Mouse (Mus musculus) myocyte (in vitro differentiated cells): ENCODE data around the gene Slc36a2. TPM values are rescaled to one million over a fixed set of nuclear protein-coding genes. Genes with fewer than 3 reads are reported as not detected.

Experiments
- H3K27me3 ChIP-seq: one replicate; pipeline ENCODE4 v1.6.1; 2011; ENCODE audit not compliant: control insufficient read depth, insufficient read depth, insufficient read length
- H3K36me3 ChIP-seq: one replicate; pipeline ENCODE4 v1.6.1; 2011; ENCODE audit not compliant: control insufficient read depth, insufficient read depth
- H3K4me2 ChIP-seq: one replicate; pipeline ENCODE4 v1.6.1; 2011; ENCODE audit warnings: low read depth, control low read depth
- H3K4me3 ChIP-seq: one replicate; pipeline ENCODE4 v1.5.1; 2011; ENCODE audit warnings: mild to moderate bottlenecking, control low read depth, moderate library complexity
- H3K79me2 ChIP-seq: one replicate; pipeline ENCODE4 v1.6.1; 2011; ENCODE audit not compliant: control insufficient read depth, insufficient read depth
- H3ac ChIP-seq: one replicate; pipeline ENCODE4 v1.6.1; 2011; ENCODE audit not compliant: control insufficient read depth, insufficient read length
- CEBPB ChIP-seq: IDR thresholded peaks from 2 replicates; pipeline ENCODE4 v1.6.1; 2011; ENCODE audit warnings: mild to moderate bottlenecking, moderate library complexity; ENCODE audit not compliant: poor library complexity, insufficient read depth, severe bottlenecking
- E2F4 ChIP-seq: IDR thresholded peaks from one replicate; pipeline ENCODE4 v1.6.1; 2011; ENCODE audit warnings: mild to moderate bottlenecking, control low read depth, moderate library complexity; ENCODE audit not compliant: insufficient read depth
- MAX ChIP-seq: IDR thresholded peaks from one replicate; pipeline ENCODE4 v1.6.1; 2011; ENCODE audit warnings: low read depth, mild to moderate bottlenecking, control low read depth
- MYOD1 ChIP-seq, 3 experiments: IDR thresholded peaks; one replicate each; pipeline ENCODE4 v1.6.1; 2011; ENCODE audit warnings: control low read depth in 2 of 3, low read depth in 2 of 3, mild to moderate bottlenecking in 2 of 3, moderate library complexity in 1 of 3; ENCODE audit not compliant: insufficient read length in 2 of 3, control insufficient read depth in 1 of 3
- MYOG ChIP-seq, 3 experiments: IDR thresholded peaks; one replicate each; pipeline ENCODE4 v1.6.1; 2011; ENCODE audit warnings: control low read depth in 2 of 3, low read depth in 2 of 3, mild to moderate bottlenecking in 2 of 3; ENCODE audit not compliant: insufficient read length in 2 of 3, control insufficient read depth in 1 of 3, insufficient read depth in 1 of 3
- POLR2A ChIP-seq: IDR thresholded peaks from one replicate; pipeline ENCODE4 v1.6.1; 2011; ENCODE audit warnings: low read depth, mild to moderate bottlenecking, control low read depth, moderate library complexity; ENCODE audit not compliant: insufficient read length
- POLR2AphosphoS2 ChIP-seq: IDR thresholded peaks from one replicate; pipeline ENCODE4 v1.6.1; 2011; ENCODE audit warnings: low read depth, control low read depth; ENCODE audit not compliant: insufficient read length
- REST ChIP-seq: IDR thresholded peaks from one replicate; pipeline ENCODE4 v1.6.1; 2011; ENCODE audit warnings: mild to moderate bottlenecking, control low read depth, moderate library complexity; ENCODE audit not compliant: insufficient read depth, insufficient read length
- SRF ChIP-seq: IDR thresholded peaks from one replicate; pipeline ENCODE4 v1.6.1; 2011; ENCODE audit warnings: low read depth; ENCODE audit not compliant: control insufficient read depth, insufficient read length
- TCF12 ChIP-seq: IDR thresholded peaks from one replicate; pipeline ENCODE4 v1.6.1; 2011; ENCODE audit warnings: mild to moderate bottlenecking, control low read depth; ENCODE audit not compliant: poor library complexity, insufficient read depth, severe bottlenecking
- TCF3 ChIP-seq: IDR thresholded peaks from one replicate; pipeline ENCODE4 v1.6.1; 2011; ENCODE audit warnings: low read depth, control low read depth; ENCODE audit not compliant: insufficient read length
- USF1 ChIP-seq: IDR thresholded peaks from one replicate; pipeline ENCODE4 v1.6.1; 2011; ENCODE audit warnings: low read depth, mild to moderate bottlenecking, control low read depth, moderate library complexity
- polyA plus RNA-seq: library from polyadenylated mRNA; unstranded; fragments of >200 nt; fragmentation: generic; extraction: Trizol; gene quantifications from one replicate; pipeline ENCODE4 v1.2.1, GENCODE M21; 2012; ENCODE audit warnings: missing spikeins

Slc36a2 gene
- polyA plus RNA-seq, 1 experiment, result not detected

DNA sequence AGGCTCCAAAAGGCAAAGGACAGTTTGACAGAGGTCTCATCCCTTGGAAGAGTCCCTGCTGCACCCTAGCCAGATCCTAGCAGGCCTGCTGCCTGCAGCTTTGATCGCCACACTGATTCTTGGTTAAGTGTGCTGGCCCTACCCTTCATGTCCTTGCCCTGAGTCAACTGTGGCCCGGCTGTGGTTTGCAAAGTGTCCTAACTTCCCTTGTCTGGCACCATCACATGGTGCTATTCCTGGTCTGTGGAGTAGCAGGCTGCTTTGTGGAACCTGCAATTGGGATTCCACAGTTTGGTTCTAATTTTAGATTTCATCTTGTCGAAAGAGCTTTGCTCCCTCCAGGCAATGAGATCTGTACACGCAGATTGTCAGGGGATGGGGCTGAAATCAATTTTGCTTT lies 2.4 kb upstream of the Slc36a2 start:
- H3ac ChIP-seq, result no peak overlapping the region
- peaks cover 24% of the 10 kb centered on the region for H3K27me3 ChIP-seq
- peak overlapping the region; percentile 23 for H3K4me2 ChIP-seq
- H3K4me3 ChIP-seq, result no peak overlapping the region
- H3K36me3 ChIP-seq, result no peaks in the 10 kb centered on the region
- TF ChIP-seq SRF (no peak), MYOD1 (IDR thresholded peaks at IDR 0.05; ENCODE audit: control insufficient read depth in 1 of 3, insufficient read length in 2 of 3, low read depth in 2 of 3) (peak in 1 of 3 experiments; percentile 46), MYOG (IDR thresholded peaks at IDR 0.05; ENCODE audit: control insufficient read depth in 1 of 3, insufficient read depth in 1 of 3, insufficient read length in 2 of 3, low read depth in 2 of 3) (peak in 2 of 3 experiments; percentile 3 to 36)
- no peaks in the 10 kb centered on the region for H3K79me2 ChIP-seq

DNA sequence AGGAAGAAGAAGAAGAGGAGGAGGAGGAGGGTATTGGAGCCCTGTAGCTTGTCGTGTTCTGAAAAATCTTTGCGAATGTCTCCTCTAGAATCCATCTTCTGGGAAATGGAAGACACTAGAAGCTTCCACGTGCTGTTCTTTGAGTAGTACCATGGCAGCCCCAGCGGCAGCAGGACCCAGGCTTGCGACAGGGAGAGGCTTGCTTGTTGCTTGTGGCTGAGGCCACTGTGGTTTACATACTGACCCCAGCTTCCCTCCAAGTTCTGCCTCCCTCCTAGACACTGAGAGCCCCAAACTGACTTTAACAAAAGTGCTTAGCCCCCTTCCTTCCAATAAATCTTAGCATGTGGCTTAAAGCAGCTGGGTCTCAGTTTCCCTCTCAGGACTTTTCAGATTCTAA lies 631 bp downstream of the Slc36a2 start:
- no peaks in the 10 kb centered on the region for H3K36me3 ChIP-seq
- no peaks in the 10 kb centered on the region for H3K79me2 ChIP-seq
- H3ac ChIP-seq, result no peak overlapping the region
- TF ChIP-seq REST, result no peak
- no peak for TF ChIP-seq POLR2AphosphoS2
- no peak overlapping the region for H3K4me2 ChIP-seq
- H3K4me3 ChIP-seq, result no peak overlapping the region
- peaks cover 16% of the 10 kb centered on the region for H3K27me3 ChIP-seq

DNA sequence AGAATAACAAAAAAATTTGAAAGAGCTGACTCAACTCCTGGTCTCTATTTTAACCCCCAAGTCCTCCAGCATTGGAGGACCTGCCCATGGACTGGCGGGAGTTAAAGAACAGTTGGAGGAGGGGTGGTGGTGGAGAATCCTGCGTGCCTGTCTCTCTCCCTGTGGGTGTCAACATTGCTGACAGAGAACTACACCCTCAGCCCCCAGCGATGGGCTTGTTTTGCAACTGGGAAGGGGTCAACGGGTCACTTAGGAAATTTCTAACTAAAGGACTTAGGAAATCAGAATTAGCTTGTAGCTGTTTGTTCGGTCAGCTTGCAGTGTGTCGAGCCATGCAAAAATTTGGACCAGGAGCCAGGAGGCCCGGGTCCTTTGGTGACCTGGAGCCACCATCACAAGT lies 1.8 kb downstream of the Slc36a2 start:
- H3K4me2 ChIP-seq, result no peak overlapping the region
- H3ac ChIP-seq, result no peak overlapping the region
- H3K36me3 ChIP-seq, result no peaks in the 10 kb centered on the region
- TF ChIP-seq MYOD1 (IDR thresholded peaks at IDR 0.05; ENCODE audit: control insufficient read depth in 1 of 3, insufficient read length in 2 of 3, low read depth in 2 of 3), result no peak
- TF ChIP-seq MAX, result no peak
- TF ChIP-seq MYOG (IDR thresholded peaks at IDR 0.05; ENCODE audit: control insufficient read depth in 1 of 3, insufficient read depth in 1 of 3, insufficient read length in 2 of 3, low read depth in 2 of 3), result no peak
- no peaks in the 10 kb centered on the region for H3K79me2 ChIP-seq
- H3K4me3 ChIP-seq, result no peak overlapping the region
- H3K27me3 ChIP-seq, result peaks cover 16% of the 10 kb centered on the region

GRCm38 (mm10) chr11:55179856-55180255 lies 5.0 kb downstream of the Slc36a2 start:
- H3K27me3 ChIP-seq, result peaks cover 32% of the 10 kb centered on the region
- no peak overlapping the region for H3K4me3 ChIP-seq
- H3ac ChIP-seq, result no peak overlapping the region
- H3K36me3 ChIP-seq, result no peaks in the 10 kb centered on the region
- no peaks in the 10 kb centered on the region for H3K79me2 ChIP-seq
- no peak for TF ChIP-seq MAX
- no peak for TF ChIP-seq POLR2AphosphoS2
- TF ChIP-seq USF1, result no peak
- no peak overlapping the region for H3K4me2 ChIP-seq

DNA sequence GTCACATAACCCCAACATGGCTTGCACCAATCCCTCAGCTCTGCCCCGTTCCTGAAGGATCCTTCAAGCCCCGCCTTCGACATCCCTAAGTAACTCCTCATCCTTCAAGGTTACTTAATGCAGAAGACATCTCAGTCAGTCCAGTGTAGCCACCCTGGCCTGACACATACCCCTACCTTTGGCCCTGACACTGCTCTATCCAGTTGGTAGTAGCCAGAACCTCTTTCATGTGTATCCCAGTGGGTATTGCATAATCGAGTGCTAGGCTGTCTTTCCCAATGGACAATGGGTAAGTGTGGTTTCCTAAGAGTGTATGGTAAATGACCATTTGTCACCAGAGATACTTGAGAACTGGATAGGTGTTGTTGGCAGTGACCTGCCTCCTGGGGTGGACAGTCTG lies 6.0 kb downstream of the Slc36a2 start:
- peaks cover 38% of the 10 kb centered on the region for H3K27me3 ChIP-seq
- H3K4me2 ChIP-seq, result no peak overlapping the region
- no peaks in the 10 kb centered on the region for H3K36me3 ChIP-seq
- no peak overlapping the region for H3K4me3 ChIP-seq
- no peak overlapping the region for H3ac ChIP-seq
- H3K79me2 ChIP-seq, result no peaks in the 10 kb centered on the region
- TF ChIP-seq SRF (no peak), MYOD1 (IDR thresholded peaks at IDR 0.05; ENCODE audit: control insufficient read depth in 1 of 3, insufficient read length in 2 of 3, low read depth in 2 of 3) (no peak), POLR2AphosphoS2 (no peak), CEBPB (no peak), MYOG (IDR thresholded peaks at IDR 0.05; ENCODE audit: control insufficient read depth in 1 of 3, insufficient read depth in 1 of 3, insufficient read length in 2 of 3, low read depth in 2 of 3) (no peak), POLR2A (no peak), E2F4 (no peak), TCF3 (no peak), TCF12 (no peak)

GRCm38 (mm10) chr11:55170501-55170900 lies 14.4 kb downstream of the Slc36a2 start:
- TF ChIP-seq CEBPB, result no peak
- no peak for TF ChIP-seq SRF
- TF ChIP-seq TCF3, result no peak
- Histone ChIP-seq H3K4me2 (no peak overlapping the region), H3K79me2 (no peaks in the 10 kb centered on the region), H3K4me3 (no peak overlapping the region), H3K27me3 (peaks cover 30% of the 10 kb centered on the region), H3K36me3 (no peaks in the 10 kb centered on the region), H3ac (no peak overlapping the region)
